Mouse (Mus musculus) hindbrain, embryonic 15.5 days (tissue): Measurements from ENCODE around the gene Exosc10. TPM values are rescaled to one million over a fixed set of nuclear protein-coding genes. Genes with fewer than 3 reads are reported as not detected.

Experiments used
- ATAC-seq: fragments of 200-750 bp; cut with Nextera tagmentation; 2 replicates; pipeline ENCODE4 v1.8.0; 2017; ENCODE audit warnings: low read depth, moderate number of reproducible peaks, moderate TSS enrichment; ENCODE audit not compliant: low FRiP score
- H3K27ac ChIP-seq: fragments of 300-500 bp; sonication (generic); replicated peaks from 2 replicates; pipeline ENCODE4 v1.5.1; 2015; ENCODE audit warnings: mild to moderate bottlenecking, inconsistent platforms
- H3K27me3 ChIP-seq: fragments of 300-500 bp; sonication (generic); 2 replicates; pipeline ENCODE4 v1.6.1; 2015; ENCODE audit warnings: control low read depth, inconsistent platforms
- H3K36me3 ChIP-seq: fragments of 300-500 bp; sonication (generic); 2 replicates; pipeline ENCODE4 v1.6.1; 2015; ENCODE audit warnings: control low read depth, inconsistent platforms
- H3K4me1 ChIP-seq: fragments of 300-500 bp; sonication (generic); replicated peaks from 2 replicates; pipeline ENCODE4 v1.6.1; 2015; ENCODE audit warnings: control low read depth, inconsistent platforms
- H3K4me2 ChIP-seq: fragments of 300-500 bp; sonication (generic); 2 replicates; pipeline ENCODE4 v1.6.1; 2015; ENCODE audit warnings: moderate library complexity, mild to moderate bottlenecking, inconsistent platforms
- H3K4me3 ChIP-seq: fragments of 300-500 bp; sonication (generic); 2 replicates; pipeline ENCODE4 v1.5.1; 2015; ENCODE audit warnings: mild to moderate bottlenecking, inconsistent platforms
- H3K9ac ChIP-seq: fragments of 300-500 bp; sonication (generic); 2 replicates; pipeline ENCODE4 v1.6.1; 2015; ENCODE audit warnings: inconsistent platforms
- H3K9me3 ChIP-seq: fragments of 300-500 bp; sonication (generic); 2 replicates; pipeline ENCODE4 v1.6.1; 2016; ENCODE audit warnings: control low read depth, inconsistent platforms
- WGBS: fragments of 180-500 bp; shearing (Covaris S2); methylation state at CpG from one replicate; pipeline ENCODE4 v1.1.7; 2015; 5-methylcytosine and 5-hydroxymethylcytosine counted together
- polyA plus RNA-seq: library from polyadenylated mRNA; unstranded; fragments of >200 nt; fragmentation: Nextera tagmentation; extraction: Ambion mirVana; gene quantifications from 2 replicates; pipeline ENCODE4 v1.2.1, GENCODE M21; 2015

The Exosc10 gene
- polyA plus RNA-seq, 1 experiment from 2014 or later = 91.7 TPM

- 0 out of 2 replicates have a peak, but pooled peaks cover 4% of the 10 kb centered on the region for H3K4me1 ChIP-seq
- no peaks in the 10 kb centered on the region for H3K27me3 ChIP-seq
- H3K4me2 ChIP-seq = no peak overlapping the region
- WGBS = 91% methylated on average over 6 of the region's 6 CpGs
- peaks cover 90% of the 10 kb centered on the region for H3K36me3 ChIP-seq
- no peak overlapping the region for H3K9ac ChIP-seq
- no peak overlapping the region for H3K4me3 ChIP-seq
- ATAC-seq = no peak
- H3K27ac ChIP-seq = no peak overlapping the region
- no peaks in the 10 kb centered on the region for H3K9me3 ChIP-seq
Measured at GRCm38 (mm10) chr4:148530778-148531177, 27.5 kb upstream of the Exosc10 start.

DNA sequence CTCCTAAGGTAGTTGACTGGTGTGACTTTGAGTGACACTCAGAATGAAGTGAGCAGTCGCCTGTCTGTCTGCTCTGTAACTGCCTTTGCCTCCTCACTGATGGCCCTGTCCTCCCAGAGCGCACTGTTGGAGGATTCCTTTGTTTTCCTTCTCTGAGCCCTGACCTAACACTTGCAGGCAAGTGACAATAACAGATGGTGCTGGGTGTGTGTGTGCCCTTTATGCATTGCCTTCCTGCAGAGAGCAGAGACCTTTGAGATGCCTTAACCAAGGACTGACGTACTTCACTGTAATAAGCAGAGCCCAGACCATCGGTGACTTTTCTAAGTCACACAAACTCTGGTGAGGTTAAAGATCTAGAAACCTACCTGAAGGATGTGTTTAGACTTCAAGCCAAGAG, 26.9 kb upstream of the Exosc10 start:
- no peak for ATAC-seq
- Histone ChIP-seq H3K36me3 (peaks cover 86% of the 10 kb centered on the region), H3K9me3 (no peaks in the 10 kb centered on the region), H3K9ac (no peak overlapping the region), H3K4me3 (no peak overlapping the region), H3K27me3 (no peaks in the 10 kb centered on the region), H3K4me1 (0 out of 2 replicates have a peak, but pooled peaks cover 4% of the 10 kb centered on the region), H3K4me2 (no peak overlapping the region), H3K27ac (no peak overlapping the region)
- 58% methylated on average over 4 of the region's 4 CpGs for WGBS

DNA sequence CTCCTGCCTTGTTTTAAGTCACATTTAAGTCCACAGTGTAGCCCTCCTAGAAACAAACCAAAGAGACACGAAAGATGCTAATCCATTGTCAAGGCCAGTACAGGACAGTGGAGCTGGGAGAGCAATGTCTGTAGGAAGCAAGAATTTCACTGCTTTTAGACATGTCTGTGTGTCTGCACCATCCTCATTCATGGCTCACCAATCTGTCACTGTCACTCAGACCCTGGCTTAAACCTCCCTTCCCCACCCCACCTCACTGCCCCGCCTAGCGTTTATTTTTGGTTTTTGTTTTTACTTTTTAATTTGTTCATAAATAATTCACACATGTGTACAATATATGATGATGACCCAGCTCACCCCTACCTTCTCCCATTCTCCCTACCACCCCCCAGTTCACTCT, 25.7 kb upstream of the Exosc10 start:
- H3K4me3 ChIP-seq = no peak overlapping the region
- no peak overlapping the region for H3K9ac ChIP-seq
- no peaks in the 10 kb centered on the region for H3K27me3 ChIP-seq
- peaks cover 85% of the 10 kb centered on the region for H3K36me3 ChIP-seq
- H3K27ac ChIP-seq = no peak overlapping the region
- WGBS = 90% methylated on average over 3 of the region's 3 CpGs
- no peak overlapping the region for H3K4me2 ChIP-seq
- no peak for ATAC-seq
- no peaks in the 10 kb centered on the region for H3K9me3 ChIP-seq
- 0 out of 2 replicates have a peak, but pooled peaks cover 4% of the 10 kb centered on the region for H3K4me1 ChIP-seq

DNA sequence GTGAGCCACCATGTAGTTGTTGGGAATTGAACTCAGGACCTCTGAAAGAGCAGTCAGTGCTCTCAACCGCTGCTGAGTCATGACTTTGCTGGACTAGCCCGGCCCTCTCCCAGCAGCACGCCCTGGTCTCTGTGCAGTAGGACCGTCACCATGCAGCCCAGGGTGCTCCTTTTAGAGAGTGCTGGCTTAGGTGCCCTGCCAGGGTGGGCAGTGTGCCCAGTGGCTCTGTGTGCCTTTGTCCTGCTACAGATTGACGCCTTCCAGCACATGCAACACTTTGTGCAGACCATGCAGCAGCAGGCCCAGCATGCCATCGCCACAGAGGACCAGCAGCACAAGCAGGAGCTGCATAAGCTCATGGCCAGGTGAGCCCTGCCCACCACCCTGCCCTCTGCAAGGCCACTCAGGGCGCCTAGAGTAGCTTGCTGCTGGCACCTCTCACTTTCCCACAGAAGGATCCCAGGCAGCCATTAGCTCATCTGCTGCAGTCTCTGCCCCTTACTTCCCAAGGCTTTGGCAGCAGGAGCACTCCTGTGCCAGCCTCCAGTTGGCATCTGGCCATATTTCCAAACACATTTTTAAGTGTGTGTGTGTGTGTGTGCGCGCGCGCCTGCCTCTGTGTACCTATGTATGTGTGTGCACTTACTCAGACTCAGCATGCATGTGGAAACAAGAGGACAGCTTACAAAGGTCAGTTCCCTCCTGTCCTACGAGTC, 24.5 kb upstream of the Exosc10 start:
- no peaks in the 10 kb centered on the region for H3K9me3 ChIP-seq
- H3K27me3 ChIP-seq = no peaks in the 10 kb centered on the region
- H3K4me2 ChIP-seq = no peak overlapping the region
- H3K27ac ChIP-seq = peak overlapping the region; percentile 22; the same call in 1 of the 2 replicates
- H3K4me3 ChIP-seq = no peak overlapping the region
- peak; percentile 83 for ATAC-seq
- H3K4me1 ChIP-seq = 0 out of 2 replicates have a peak, but pooled peaks cover 4% of the 10 kb centered on the region
- peaks cover 90% of the 10 kb centered on the region for H3K36me3 ChIP-seq
- 78% methylated on average over 12 of the region's 12 CpGs for WGBS
- H3K9ac ChIP-seq = no peak overlapping the region

DNA sequence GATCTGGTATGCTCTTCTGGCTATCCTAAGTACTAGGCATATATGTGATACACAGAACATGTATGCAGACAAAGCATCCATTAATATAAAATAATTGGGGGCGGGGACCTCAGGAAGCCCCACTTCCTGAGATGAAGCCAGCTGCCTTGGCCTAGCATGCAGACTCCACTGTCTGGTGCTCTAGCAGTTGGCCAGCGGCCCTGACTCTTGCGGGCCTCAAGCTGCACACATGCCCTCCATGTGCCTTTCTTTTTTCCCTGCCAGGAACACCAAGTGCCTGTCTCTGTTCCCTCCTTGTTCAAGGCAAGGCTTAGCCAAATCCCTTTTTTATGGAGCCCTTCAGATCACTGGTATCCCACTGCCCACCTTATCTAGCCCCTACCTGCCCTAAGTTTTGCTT, 22.4 kb upstream of the Exosc10 start:
- Histone ChIP-seq H3K27me3 (no peaks in the 10 kb centered on the region), H3K36me3 (peaks cover 95% of the 10 kb centered on the region), H3K9ac (no peak overlapping the region), H3K4me2 (no peak overlapping the region), H3K9me3 (no peaks in the 10 kb centered on the region), H3K27ac (no peak overlapping the region), H3K4me3 (no peak overlapping the region), H3K4me1 (0 out of 2 replicates have a peak, but pooled peaks cover 4% of the 10 kb centered on the region)
- ATAC-seq = no peak
- WGBS = 85% methylated on average over 3 of the region's 3 CpGs

GRCm38 (mm10) chr4:148549106-148549505, 9.1 kb upstream of the Exosc10 start:
- Histone ChIP-seq H3K4me3 (no peak overlapping the region), H3K4me2 (no peak overlapping the region), H3K36me3 (peaks cover 93% of the 10 kb centered on the region), H3K9me3 (no peaks in the 10 kb centered on the region), H3K4me1 (no peaks in the 10 kb centered on the region), H3K9ac (no peak overlapping the region), H3K27me3 (no peaks in the 10 kb centered on the region), H3K27ac (no peak overlapping the region)
- 84% methylated on average over 4 of the region's 4 CpGs for WGBS
- ATAC-seq = no peak

GRCm38 (mm10) chr4:148557766-148558165, 463 bp upstream of the Exosc10 start:
- ATAC-seq = peak; percentile 28; the same call in 1 of the 2 replicates
- peaks cover 66% of the 10 kb centered on the region for H3K36me3 ChIP-seq
- peak overlapping the region; percentile 76 for H3K4me3 ChIP-seq
- H3K4me1 ChIP-seq = peaks cover 13% of the 10 kb centered on the region
- no peaks in the 10 kb centered on the region for H3K27me3 ChIP-seq
- H3K9ac ChIP-seq = peak overlapping the region; percentile 90
- 31% methylated on average over 6 of the region's 6 CpGs for WGBS
- peak overlapping the region; percentile 98 for H3K27ac ChIP-seq
- no peaks in the 10 kb centered on the region for H3K9me3 ChIP-seq
- peak overlapping the region; percentile 56 for H3K4me2 ChIP-seq

DNA sequence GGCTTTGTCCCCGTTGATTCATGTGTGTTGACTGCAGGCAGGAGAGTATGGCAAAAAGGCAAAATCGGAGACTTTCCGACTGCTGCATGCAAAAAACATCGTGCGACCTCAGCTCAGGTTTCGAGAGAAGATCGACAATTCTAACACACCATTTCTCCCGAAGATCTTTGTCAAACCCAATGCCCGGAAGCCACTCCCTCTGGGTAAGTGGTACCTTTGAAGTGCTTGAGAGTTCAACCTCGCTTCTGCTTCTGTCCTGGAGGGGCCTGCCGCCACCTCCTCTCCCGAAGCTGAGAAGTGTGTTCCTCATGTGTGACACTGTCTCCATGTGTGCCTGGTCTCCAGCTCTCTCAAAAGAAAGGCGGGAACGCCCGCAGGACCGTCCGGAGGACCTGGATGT, 4.4 kb downstream of the Exosc10 start:
- peaks cover 76% of the 10 kb centered on the region for H3K36me3 ChIP-seq
- WGBS = 96% methylated on average over 17 of the region's 17 CpGs
- no peak overlapping the region for H3K4me3 ChIP-seq
- H3K27me3 ChIP-seq = no peaks in the 10 kb centered on the region
- ATAC-seq = no peak
- peaks cover 11% of the 10 kb centered on the region for H3K4me1 ChIP-seq
- H3K9me3 ChIP-seq = no peaks in the 10 kb centered on the region
- no peak overlapping the region for H3K27ac ChIP-seq
- H3K9ac ChIP-seq = no peak overlapping the region
- H3K4me2 ChIP-seq = no peak overlapping the region

GRCm38 (mm10) chr4:148563595-148563994, 5.4 kb downstream of the Exosc10 start:
- 95% methylated on average over 12 of the region's 12 CpGs for WGBS
- Histone ChIP-seq H3K4me1 (peaks cover 8% of the 10 kb centered on the region), H3K9ac (no peak overlapping the region), H3K36me3 (peaks cover 85% of the 10 kb centered on the region), H3K9me3 (no peaks in the 10 kb centered on the region), H3K4me3 (no peak overlapping the region), H3K4me2 (no peak overlapping the region), H3K27me3 (no peaks in the 10 kb centered on the region), H3K27ac (no peak overlapping the region)
- no peak for ATAC-seq

DNA sequence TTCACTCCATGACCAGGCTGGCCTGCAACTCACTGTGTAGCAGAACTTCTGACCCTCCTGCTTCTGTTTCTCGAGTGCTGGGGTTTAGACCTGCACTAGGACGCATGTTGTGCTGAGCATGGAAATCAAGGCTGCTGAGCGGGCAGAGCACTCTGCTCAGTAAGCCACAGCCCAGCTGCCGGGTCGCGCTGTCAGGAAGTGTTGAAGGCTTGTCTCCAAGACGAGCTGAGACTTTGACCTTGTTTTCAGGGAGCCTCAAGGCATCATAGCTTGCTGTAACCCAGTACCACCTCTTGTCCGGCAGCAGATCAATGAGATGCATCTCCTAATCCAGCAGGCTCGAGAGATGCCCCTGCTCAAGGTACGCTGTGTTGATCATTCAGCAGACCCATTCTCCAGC, 11.9 kb downstream of the Exosc10 start:
- H3K9ac ChIP-seq = no peak overlapping the region
- no peaks in the 10 kb centered on the region for H3K9me3 ChIP-seq
- no peak for ATAC-seq
- no peaks in the 10 kb centered on the region for H3K4me1 ChIP-seq
- H3K27ac ChIP-seq = no peak overlapping the region
- 91% methylated on average over 10 of the region's 10 CpGs for WGBS
- H3K27me3 ChIP-seq = no peaks in the 10 kb centered on the region
- H3K4me3 ChIP-seq = no peak overlapping the region
- no peak overlapping the region for H3K4me2 ChIP-seq
- H3K36me3 ChIP-seq = peaks cover 93% of the 10 kb centered on the region

GRCm38 (mm10) chr4:148570693-148571295, 12.6 kb downstream of the Exosc10 start:
- Histone ChIP-seq H3K27ac (no peak overlapping the region), H3K27me3 (no peaks in the 10 kb centered on the region), H3K4me3 (no peak overlapping the region), H3K9me3 (no peaks in the 10 kb centered on the region), H3K36me3 (peaks cover 93% of the 10 kb centered on the region), H3K4me2 (no peak overlapping the region), H3K9ac (no peak overlapping the region), H3K4me1 (no peaks in the 10 kb centered on the region)
- 95% methylated on average over 9 of the region's 9 CpGs for WGBS
- ATAC-seq = no peak

DNA sequence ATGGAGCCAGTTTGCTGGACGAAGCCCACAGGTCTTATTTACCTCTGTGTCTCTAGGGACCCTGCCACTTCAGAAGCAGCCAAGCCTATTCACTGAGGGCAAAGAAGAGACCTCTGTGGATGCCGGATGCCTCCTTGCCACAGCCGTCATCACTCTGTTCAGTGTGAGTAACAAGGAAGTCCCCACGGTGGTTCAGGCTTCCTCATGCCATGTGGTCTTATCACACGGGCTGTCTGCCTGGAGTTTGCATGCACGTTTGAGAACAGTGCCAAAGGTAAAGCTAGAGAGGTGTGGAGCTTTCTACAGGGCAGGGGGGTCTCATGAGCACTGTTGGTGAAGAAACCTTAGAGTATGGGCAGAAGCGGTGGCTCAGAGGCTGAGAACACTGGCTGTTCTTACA, 15.0 kb downstream of the Exosc10 start:
- ATAC-seq = no peak
- Histone ChIP-seq H3K27me3 (no peaks in the 10 kb centered on the region), H3K4me2 (no peak overlapping the region), H3K36me3 (peaks cover 90% of the 10 kb centered on the region), H3K4me3 (no peak overlapping the region), H3K27ac (no peak overlapping the region), H3K4me1 (no peaks in the 10 kb centered on the region), H3K9me3 (no peaks in the 10 kb centered on the region), H3K9ac (no peak overlapping the region)
- WGBS = 95% methylated on average over 7 of the region's 7 CpGs
